Mouse (Mus musculus): ENCODE measurements around the gene Eln. TPM values are rescaled to one million over a fixed set of nuclear protein-coding genes. Genes with fewer than 3 reads are reported as not detected.

The Eln gene
- polyA plus RNA-seq, 1 experiment from 2014 or later: 266 TPM

DNA sequence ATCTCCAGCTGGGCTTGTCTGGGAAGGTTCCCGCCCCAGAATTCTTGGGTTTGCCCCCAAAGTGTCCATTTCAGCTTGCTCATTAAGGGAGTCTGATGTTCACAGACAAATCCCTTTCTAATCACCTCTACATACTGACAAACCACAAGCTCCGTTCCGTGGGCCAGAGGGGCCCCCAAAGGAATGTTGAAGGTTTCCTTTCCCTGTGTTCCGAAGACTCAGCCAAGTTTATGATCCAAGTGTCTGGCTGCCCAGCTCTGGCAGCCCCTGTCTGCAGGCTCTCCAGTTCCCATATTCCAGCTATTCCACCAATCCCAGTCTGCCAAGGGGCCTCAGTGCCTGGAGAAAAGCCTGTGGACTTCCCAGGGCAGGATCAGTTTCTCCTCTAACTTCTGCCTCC lies 27.1 kb downstream of the Eln start:
- WGBS: 38% methylated on average over 4 of the region's 4 CpGs

DNA sequence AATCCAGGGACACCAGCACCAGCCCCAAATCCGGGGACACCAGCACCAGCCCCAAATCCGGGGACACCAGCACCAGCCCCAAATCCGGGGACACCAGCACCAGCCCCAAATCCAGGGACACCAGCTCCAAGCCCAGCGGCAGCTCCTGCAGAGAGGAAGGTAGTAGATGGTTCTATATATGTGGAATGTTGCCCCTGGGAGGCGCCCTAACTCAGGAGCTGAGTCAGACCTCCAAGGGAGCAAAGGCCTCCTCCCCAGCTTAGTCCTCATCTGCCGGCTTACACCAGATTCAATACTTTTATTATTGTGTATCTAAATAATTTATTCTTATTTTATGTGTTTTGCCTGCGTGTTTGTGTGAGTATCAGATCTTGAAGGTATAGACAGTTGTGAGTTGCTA lies 36.0 kb downstream of the Eln start:
- H3K4me1 ChIP-seq: 0 out of 2 replicates have a peak, but pooled peaks cover 3% of the 10 kb centered on the region
- WGBS: 64% methylated on average over 7 of the region's 7 CpGs
- H3K9me3 ChIP-seq: no peaks in the 10 kb centered on the region
- no peak overlapping the region for H3K27ac ChIP-seq (replicated peaks)
- peaks cover 54% of the 10 kb centered on the region for H3K36me3 ChIP-seq
- peaks cover 23% of the 10 kb centered on the region for H3K27me3 ChIP-seq (replicated peaks)
- no peak overlapping the region for H3K4me2 ChIP-seq
- H3K4me3 ChIP-seq: no peak overlapping the region
- no peak overlapping the region for H3K9ac ChIP-seq
- no peak for ATAC-seq (ENCODE audit: extremely low read depth, insufficient number of reproducible peaks, low FRiP score, low TSS enrichment)

More for the DNA sequence above, 27.1 kb downstream of the Eln start:
- ATAC-seq (ENCODE audit: extremely low read depth, insufficient number of reproducible peaks, low FRiP score, low TSS enrichment): no peak; the same call in 1 of the 2 replicates
- H3K27me3 ChIP-seq (replicated peaks): peaks cover 22% of the 10 kb centered on the region
- H3K9me3 ChIP-seq: no peaks in the 10 kb centered on the region
- peaks cover 38% of the 10 kb centered on the region for H3K36me3 ChIP-seq
- no peak overlapping the region for H3K27ac ChIP-seq (replicated peaks)
- no peak overlapping the region for H3K4me2 ChIP-seq
- H3K4me3 ChIP-seq: no peak overlapping the region
- H3K9ac ChIP-seq: no peak overlapping the region
- H3K4me1 ChIP-seq: peaks cover 6% of the 10 kb centered on the region; the same call in 1 of the 2 replicates

DNA sequence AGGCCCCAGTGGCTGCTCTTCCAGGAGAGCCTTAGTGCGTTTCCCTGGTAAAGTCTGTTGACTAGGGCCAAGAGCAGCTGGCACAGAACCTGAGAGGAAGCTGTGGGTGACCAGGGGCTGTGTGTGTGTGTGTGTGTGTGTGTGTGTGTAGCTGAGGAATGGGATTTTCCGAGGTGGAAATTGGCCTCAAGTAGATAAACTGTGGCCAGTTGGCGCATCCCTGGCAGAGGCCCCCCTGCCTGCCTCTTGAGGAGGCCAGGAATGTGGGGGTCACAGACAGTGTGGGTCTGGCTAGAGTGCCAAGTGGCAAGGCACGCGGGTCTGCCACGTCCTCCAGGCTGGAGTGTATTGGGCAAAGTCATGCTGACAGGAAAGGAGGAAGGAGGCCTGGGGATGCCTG lies 37.8 kb downstream of the Eln start:
- 0 out of 2 replicates have a peak, but pooled peaks cover 3% of the 10 kb centered on the region for H3K4me1 ChIP-seq
- no peak overlapping the region for H3K4me3 ChIP-seq
- no peaks in the 10 kb centered on the region for H3K9me3 ChIP-seq
- no peak overlapping the region for H3K9ac ChIP-seq
- H3K27ac ChIP-seq (replicated peaks): no peak overlapping the region
- H3K36me3 ChIP-seq: peaks cover 50% of the 10 kb centered on the region
- H3K4me2 ChIP-seq: no peak overlapping the region
- peaks cover 21% of the 10 kb centered on the region for H3K27me3 ChIP-seq (replicated peaks)
- no peak for ATAC-seq (ENCODE audit: extremely low read depth, insufficient number of reproducible peaks, low FRiP score, low TSS enrichment)
- 49% methylated on average over 6 of the region's 6 CpGs for WGBS

DNA sequence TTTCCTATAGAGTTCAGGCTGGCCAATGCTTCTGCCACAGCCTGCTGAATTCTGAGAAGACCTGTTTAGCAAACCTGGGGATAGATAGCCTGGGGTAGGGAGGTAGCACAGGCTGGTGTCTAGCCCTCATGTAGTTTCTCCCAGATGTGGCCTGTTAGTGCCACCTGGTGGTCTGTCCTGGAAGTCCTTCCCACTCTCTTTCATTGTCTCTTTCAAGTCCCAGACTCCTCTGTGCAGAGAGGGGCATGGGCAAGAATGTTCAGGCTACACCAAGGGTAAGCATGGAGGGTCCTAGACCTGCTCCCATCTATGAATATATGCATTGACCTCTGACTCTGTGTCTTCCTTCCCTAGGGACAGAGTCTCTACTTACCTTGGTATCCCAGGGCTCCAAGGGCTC lies 43.0 kb downstream of the Eln start:
- no peaks in the 10 kb centered on the region for H3K9me3 ChIP-seq
- H3K36me3 ChIP-seq: peaks cover 29% of the 10 kb centered on the region
- no peaks in the 10 kb centered on the region for H3K4me1 ChIP-seq
- H3K27me3 ChIP-seq (replicated peaks): peaks cover 24% of the 10 kb centered on the region
- H3K27ac ChIP-seq (replicated peaks): no peak overlapping the region
- no peak overlapping the region for H3K4me3 ChIP-seq
- H3K4me2 ChIP-seq: no peak overlapping the region
- H3K9ac ChIP-seq: no peak overlapping the region
- ATAC-seq (ENCODE audit: extremely low read depth, insufficient number of reproducible peaks, low FRiP score, low TSS enrichment): no peak

DNA sequence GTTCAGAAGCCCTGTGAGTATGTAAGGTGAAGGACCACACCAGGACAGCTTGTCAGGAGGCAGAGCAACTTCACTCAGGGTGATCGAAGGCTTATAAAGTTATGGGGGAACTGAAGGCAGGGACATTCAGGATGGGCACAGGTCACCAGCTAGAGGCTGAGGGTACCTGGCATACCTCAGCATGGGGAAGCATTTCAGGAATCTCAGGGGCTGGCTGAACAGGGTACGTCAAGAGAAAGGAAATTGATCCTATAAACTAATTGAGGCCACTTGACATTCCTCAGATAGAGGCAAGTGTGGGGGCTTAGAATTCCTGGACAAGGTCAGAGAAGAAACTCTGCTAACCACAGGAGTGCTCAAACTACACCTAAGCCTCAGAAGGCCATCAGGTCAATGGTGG lies 51.6 kb downstream of the Eln start:
- Histone ChIP-seq H3K4me3 (no peak overlapping the region), H3K36me3 (no peaks in the 10 kb centered on the region), H3K27ac (replicated peaks) (no peak overlapping the region), H3K4me1 (peaks cover 9% of the 10 kb centered on the region), H3K4me2 (no peak overlapping the region), H3K9ac (no peak overlapping the region), H3K9me3 (no peaks in the 10 kb centered on the region), H3K27me3 (replicated peaks) (no peaks in the 10 kb centered on the region)
- ATAC-seq (ENCODE audit: extremely low read depth, insufficient number of reproducible peaks, low FRiP score, low TSS enrichment): no peak
- WGBS: 30% methylated on average over 2 of the region's 2 CpGs

DNA sequence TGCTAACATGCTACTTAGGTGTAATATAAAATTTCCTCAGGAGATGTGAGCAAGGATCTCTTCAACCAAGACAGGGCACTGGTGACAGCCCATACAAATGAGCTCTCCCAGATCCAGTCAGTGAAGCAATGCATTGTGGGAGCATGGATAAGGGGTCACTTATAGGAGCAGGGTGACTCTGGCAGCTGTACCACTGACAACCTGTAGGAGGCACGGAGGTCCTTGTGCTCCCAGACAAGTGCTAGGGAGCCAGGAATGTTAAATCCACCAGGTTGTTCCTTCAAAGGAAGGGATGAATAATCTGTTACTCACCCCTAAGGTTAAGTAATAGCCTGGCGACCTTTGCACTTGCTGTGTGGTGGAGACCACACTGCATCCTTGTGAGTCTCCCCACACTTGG lies 52.0 kb downstream of the Eln start:
- Histone ChIP-seq H3K36me3 (no peaks in the 10 kb centered on the region), H3K4me1 (peaks cover 9% of the 10 kb centered on the region), H3K27ac (replicated peaks) (no peak overlapping the region), H3K27me3 (replicated peaks) (no peaks in the 10 kb centered on the region), H3K9me3 (no peaks in the 10 kb centered on the region), H3K9ac (no peak overlapping the region), H3K4me2 (no peak overlapping the region), H3K4me3 (no peak overlapping the region)
- WGBS: 15% methylated on average over 2 of the region's 2 CpGs
- ATAC-seq (ENCODE audit: extremely low read depth, insufficient number of reproducible peaks, low FRiP score, low TSS enrichment): no peak

DNA sequence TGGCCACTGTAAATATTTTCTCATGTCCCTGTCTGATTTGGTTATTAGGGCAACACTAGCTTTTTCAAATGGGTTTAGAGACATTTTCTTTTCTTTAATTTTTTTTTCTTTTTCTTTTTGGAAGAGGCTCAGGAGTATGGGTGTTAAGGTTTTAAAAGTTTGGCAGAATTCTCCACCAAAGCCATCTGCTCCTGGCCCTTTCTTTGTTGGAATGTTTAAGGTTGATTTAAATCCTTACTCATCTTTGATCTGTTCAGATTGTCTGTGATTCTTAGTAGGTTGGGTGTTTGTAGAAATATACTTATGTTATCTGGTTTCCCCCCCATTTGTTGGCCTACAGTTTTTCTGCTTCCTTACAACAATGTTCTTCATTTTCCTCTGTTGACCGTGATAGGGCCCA lies 54.4 kb downstream of the Eln start:
- Histone ChIP-seq H3K9me3 (no peaks in the 10 kb centered on the region), H3K9ac (no peak overlapping the region), H3K27me3 (replicated peaks) (no peaks in the 10 kb centered on the region), H3K27ac (replicated peaks) (no peak overlapping the region), H3K4me2 (no peak overlapping the region), H3K4me3 (no peak overlapping the region), H3K36me3 (no peaks in the 10 kb centered on the region), H3K4me1 (peaks cover 18% of the 10 kb centered on the region)
- ATAC-seq (ENCODE audit: extremely low read depth, insufficient number of reproducible peaks, low FRiP score, low TSS enrichment): no peak
- 83% methylated on average over 1 of the region's 1 CpGs for WGBS

DNA sequence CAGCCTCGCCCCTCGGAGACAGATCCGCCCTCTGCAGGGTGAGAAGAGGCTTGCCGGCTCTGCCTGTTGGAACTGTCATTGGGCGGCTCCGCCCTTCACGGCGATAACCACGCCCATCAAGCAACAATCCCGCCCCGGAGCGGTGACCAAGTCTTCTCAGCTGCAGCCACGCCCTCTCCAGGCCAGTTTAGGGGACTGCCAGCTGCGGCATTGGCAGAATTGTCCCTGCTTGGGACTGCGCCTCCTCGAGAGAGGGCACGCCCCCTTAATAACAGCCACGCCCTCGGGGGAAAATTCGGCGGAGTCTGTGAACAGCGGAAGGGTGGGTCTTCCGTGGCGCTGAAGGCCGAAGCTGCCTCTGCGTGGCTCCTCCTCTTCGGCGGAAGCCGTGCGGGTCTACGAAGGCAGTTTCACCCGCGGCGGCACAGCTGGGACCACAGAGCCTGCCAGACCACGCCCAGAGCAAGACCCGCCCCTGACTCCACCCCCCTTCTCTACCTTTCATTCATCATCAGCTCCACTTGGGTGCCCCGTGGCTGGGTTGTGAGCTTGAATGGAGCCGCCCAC lies 58.3 kb downstream of the Eln start:
- H3K9me3 ChIP-seq: no peaks in the 10 kb centered on the region
- peak; percentile 96 for ATAC-seq (ENCODE audit: extremely low read depth, insufficient number of reproducible peaks, low FRiP score, low TSS enrichment)
- under 1% methylated on average over 38 of the region's 38 CpGs for WGBS
- H3K4me3 ChIP-seq: peak overlapping the region; percentile 70
- H3K27ac ChIP-seq (replicated peaks): peak overlapping the region; percentile 63
- H3K4me2 ChIP-seq: peak overlapping the region; percentile 97
- peaks cover 22% of the 10 kb centered on the region for H3K36me3 ChIP-seq
- H3K4me1 ChIP-seq: peaks cover 15% of the 10 kb centered on the region
- H3K9ac ChIP-seq: peak overlapping the region; percentile 73
- H3K27me3 ChIP-seq (replicated peaks): 0 out of 2 replicates have a peak, but pooled peaks cover 5% of the 10 kb centered on the region

DNA sequence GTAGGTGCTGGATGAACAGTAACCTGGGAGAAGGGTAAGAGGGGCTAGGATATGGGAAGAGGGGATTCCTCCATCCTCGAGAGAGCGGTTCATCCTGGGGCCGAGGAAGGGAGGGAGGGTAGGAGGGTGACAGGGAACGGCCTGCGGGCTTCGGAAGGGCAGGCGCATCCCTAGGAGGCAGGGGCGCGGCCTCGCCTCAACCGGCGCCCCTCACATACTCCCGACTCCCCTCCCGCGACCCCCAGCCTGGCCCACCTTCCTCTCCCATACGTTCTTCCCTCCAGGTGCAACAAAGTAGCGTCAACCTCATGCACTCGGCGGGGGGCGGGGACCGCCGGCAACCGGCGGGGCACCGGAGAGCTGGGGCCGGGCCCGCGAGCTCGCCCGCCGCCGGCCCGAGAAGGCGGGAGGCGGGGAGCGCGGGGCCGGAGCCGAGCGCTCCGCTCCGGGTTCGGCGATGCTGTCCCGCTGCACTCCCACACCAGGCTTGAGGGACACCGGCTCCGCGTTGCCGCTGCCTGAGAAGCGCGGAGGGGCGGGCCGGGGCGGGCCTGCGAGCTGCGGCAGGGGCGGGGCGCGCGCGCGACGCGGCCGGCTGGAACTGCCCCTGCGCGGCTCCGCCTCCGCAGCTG lies 58.9 kb downstream of the Eln start, which contains the start of gene Limk1:
Gene Limk1, minus strand, starts transcription at position 513 of the 632 bp plus-strand sequence.
- WGBS: under 1% methylated on average over 64 of the region's 69 CpGs

DNA sequence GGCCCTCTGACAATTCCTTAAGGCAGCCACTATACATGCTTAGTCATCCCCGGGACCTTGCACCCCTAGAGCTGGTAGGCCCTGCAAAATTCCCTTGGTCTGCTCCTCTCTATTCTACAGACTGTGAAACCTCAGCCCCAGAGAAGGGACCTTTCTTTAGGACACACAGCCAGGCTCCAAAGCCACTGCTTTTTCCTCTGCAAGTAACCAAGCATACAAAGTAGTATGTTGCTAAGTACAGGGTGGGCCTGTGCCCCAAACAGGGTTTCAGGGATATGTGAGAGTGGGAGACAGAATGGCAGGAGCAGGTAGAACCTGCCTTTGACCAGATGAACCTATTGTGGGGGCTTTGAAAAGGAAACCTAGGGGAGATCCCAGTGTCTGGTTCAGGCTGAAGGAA lies 59.9 kb downstream of the Eln start:
- H3K27me3 ChIP-seq (replicated peaks): 0 out of 2 replicates have a peak, but pooled peaks cover 5% of the 10 kb centered on the region
- peaks cover 15% of the 10 kb centered on the region for H3K4me1 ChIP-seq
- peak overlapping the region; percentile 97 for H3K4me2 ChIP-seq
- no peak for ATAC-seq (ENCODE audit: extremely low read depth, insufficient number of reproducible peaks, low FRiP score, low TSS enrichment)
- H3K36me3 ChIP-seq: peaks cover 33% of the 10 kb centered on the region
- peak overlapping the region; percentile 84 for H3K9ac ChIP-seq
- WGBS: 76% methylated on average over 1 of the region's 1 CpGs
- H3K27ac ChIP-seq (replicated peaks): no peak overlapping the region
- peak overlapping the region; percentile 70 for H3K4me3 ChIP-seq
- H3K9me3 ChIP-seq: no peaks in the 10 kb centered on the region

More for the DNA sequence above, 58.9 kb downstream of the Eln start, which contains the start of gene Limk1:
- Histone ChIP-seq H3K36me3 (peaks cover 26% of the 10 kb centered on the region), H3K27ac (replicated peaks) (peak within 1 kb of the TSS; percentile 63), H3K4me3 (peak within 1 kb of the TSS; percentile 70), H3K9me3 (no peaks in the 10 kb centered on the region), H3K27me3 (replicated peaks) (0 out of 2 replicates have a peak, but pooled peaks cover 5% of the 10 kb centered on the region), H3K4me2 (peak within 1 kb of the TSS; percentile 97), H3K4me1 (peaks cover 15% of the 10 kb centered on the region), H3K9ac (peak within 1 kb of the TSS; percentile 84)
- ATAC-seq (ENCODE audit: extremely low read depth, insufficient number of reproducible peaks, low FRiP score, low TSS enrichment): no peak

DNA sequence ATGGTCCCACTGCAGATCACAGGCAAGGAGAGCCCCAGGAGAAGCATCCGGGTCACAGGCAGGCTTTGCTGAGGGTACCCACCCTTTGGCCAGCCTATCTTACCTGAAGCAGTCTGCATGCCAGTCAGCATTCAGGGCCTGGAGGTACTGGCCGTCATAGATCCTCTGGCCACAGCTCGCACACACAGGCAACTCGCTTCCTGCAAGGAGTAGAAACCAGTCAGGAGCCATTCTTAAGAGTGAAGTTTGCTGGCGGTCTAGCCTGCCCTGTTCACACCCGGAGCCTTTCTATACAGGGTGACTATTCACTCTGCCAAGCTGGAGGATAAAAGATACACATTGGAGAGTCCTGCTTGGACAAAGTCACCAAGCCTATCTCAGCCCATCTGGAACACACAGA lies 60.6 kb downstream of the Eln start:
- Histone ChIP-seq H3K9ac (no peak overlapping the region), H3K4me2 (no peak overlapping the region), H3K4me3 (no peak overlapping the region), H3K27me3 (replicated peaks) (0 out of 2 replicates have a peak, but pooled peaks cover 5% of the 10 kb centered on the region), H3K27ac (replicated peaks) (no peak overlapping the region), H3K9me3 (no peaks in the 10 kb centered on the region), H3K4me1 (peaks cover 15% of the 10 kb centered on the region), H3K36me3 (peaks cover 33% of the 10 kb centered on the region)
- ATAC-seq (ENCODE audit: extremely low read depth, insufficient number of reproducible peaks, low FRiP score, low TSS enrichment): no peak
- WGBS: 87% methylated on average over 6 of the region's 6 CpGs

DNA sequence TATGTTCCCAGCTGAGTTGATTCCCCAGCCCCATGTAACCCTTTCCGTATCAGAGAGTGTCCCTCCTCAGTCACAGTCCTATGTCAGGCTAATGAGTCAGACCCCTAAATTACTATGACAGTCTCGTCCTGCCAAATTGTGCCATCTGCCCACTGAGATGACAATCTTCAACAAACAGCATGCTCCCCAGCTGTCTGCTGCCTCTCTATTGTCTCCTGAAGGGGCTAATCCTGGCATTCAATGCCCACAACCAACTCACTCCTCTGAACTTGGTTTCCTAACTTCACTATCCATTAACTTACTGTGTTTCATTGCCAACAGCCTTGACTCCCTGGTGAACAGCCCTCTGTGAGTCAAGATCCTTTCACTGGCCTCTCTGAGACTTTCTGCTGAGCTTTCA lies 62.7 kb downstream of the Eln start:
- WGBS: 87% methylated on average over 2 of the region's 2 CpGs
- peaks cover 33% of the 10 kb centered on the region for H3K36me3 ChIP-seq
- H3K4me3 ChIP-seq: no peak overlapping the region
- peaks cover 33% of the 10 kb centered on the region for H3K4me1 ChIP-seq
- no peak overlapping the region for H3K27ac ChIP-seq (replicated peaks)
- no peak overlapping the region for H3K4me2 ChIP-seq
- no peak overlapping the region for H3K9ac ChIP-seq
- no peaks in the 10 kb centered on the region for H3K9me3 ChIP-seq
- H3K27me3 ChIP-seq (replicated peaks): 0 out of 2 replicates have a peak, but pooled peaks cover 5% of the 10 kb centered on the region
- no peak for ATAC-seq (ENCODE audit: extremely low read depth, insufficient number of reproducible peaks, low FRiP score, low TSS enrichment)
